Mouse (Mus musculus) layer of hippocampus, adult 9-11 months (tissue): ENCODE data around the gene Kdm4b.

Source experiments
- DNase-seq: peaks from one replicate; pipeline ENCODE4 v3.0.0; 2022

Kdm4b gene

GRCm38 (mm10) chr17:56348586-56348985, 22.7 kb downstream of the Kdm4b start:
- no peak for DNase-seq

GRCm38 (mm10) chr17:56350694-56351093, 24.8 kb downstream of the Kdm4b start:
- peak; percentile 60 for DNase-seq

- DNase-seq, result peak; percentile 65
Observed at GRCm38 (mm10) chr17:56356921-56357885, 31.3 kb downstream of the Kdm4b start.

GRCm38 (mm10) chr17:56359183-56359725, 33.4 kb downstream of the Kdm4b start:
- DNase-seq, result no peak

GRCm38 (mm10) chr17:56359864-56360263, 34.0 kb downstream of the Kdm4b start:
- DNase-seq, result no peak

- peak; percentile 60 for DNase-seq
Observed at GRCm38 (mm10) chr17:56360451-56360850, 34.6 kb downstream of the Kdm4b start.

- DNase-seq, result peak; percentile 65
Observed at GRCm38 (mm10) chr17:56361542-56361941, 35.7 kb downstream of the Kdm4b start.

- no peak for DNase-seq
Observed at GRCm38 (mm10) chr17:56365791-56366673, 40.2 kb downstream of the Kdm4b start.

- DNase-seq, result no peak
Observed at GRCm38 (mm10) chr17:56368291-56368790, 42.5 kb downstream of the Kdm4b start.

- no peak for DNase-seq
Observed at GRCm38 (mm10) chr17:56370090-56370489, 44.2 kb downstream of the Kdm4b start.

- peak; percentile 89 for DNase-seq
Observed at GRCm38 (mm10) chr17:56371029-56371660, 45.3 kb downstream of the Kdm4b start.

GRCm38 (mm10) chr17:56372109-56372508, 46.2 kb downstream of the Kdm4b start:
- DNase-seq, result peak; percentile 63

GRCm38 (mm10) chr17:56373136-56374034, 47.5 kb downstream of the Kdm4b start:
- DNase-seq, result no peak

- peak; percentile 59 for DNase-seq
Observed at GRCm38 (mm10) chr17:56374851-56375250, 49.0 kb downstream of the Kdm4b start.

- no peak for DNase-seq
Observed at GRCm38 (mm10) chr17:56379281-56379834, 53.5 kb downstream of the Kdm4b start.

- peak; percentile 47 for DNase-seq
Observed at GRCm38 (mm10) chr17:56380286-56380685, 54.4 kb downstream of the Kdm4b start.

- peak; percentile 61 for DNase-seq
Observed at GRCm38 (mm10) chr17:56381183-56381582, 55.3 kb downstream of the Kdm4b start.

GRCm38 (mm10) chr17:56382997-56383396, 57.1 kb downstream of the Kdm4b start:
- DNase-seq, result no peak

GRCm38 (mm10) chr17:56384903-56385302, 59.0 kb downstream of the Kdm4b start:
- DNase-seq, result no peak

GRCm38 (mm10) chr17:56387612-56388011, 61.8 kb downstream of the Kdm4b start:
- no peak for DNase-seq

- no peak for DNase-seq
Observed at GRCm38 (mm10) chr17:56393238-56393637, 67.4 kb downstream of the Kdm4b start.
